Comparison of ENCODE assay signal across 8 mouse cellular contexts in genomic region chr11:102184646-102185495, GRCm38 (mm10). TPM values are rescaled to one million over a fixed set of nuclear protein-coding genes. Genes with fewer than 3 reads are reported as not detected.
A peak's percentile ranks its signal among the peaks of the same experiment; 100 is the strongest.
DNase-seq lines count a peak whose midpoint lies in the region; ATAC-seq and TF ChIP-seq lines count a peak whose summit lies in the region.

Gene Lsm12 (minus strand): TSS chr11:102185296.

- H3K9ac ChIP-seq in forebrain, embryonic 13.5 days: peak within 1 kb of the TSS; percentile 92
- peak within 1 kb of the TSS; percentile 96 for H3K9ac ChIP-seq in liver, postnatal 0 days (replicated peaks)
- H3K9ac ChIP-seq in neural tube, embryonic 14.5 days (replicated peaks; ENCODE audit: low read depth, low read length): peak within 1 kb of the TSS; percentile 90

- H3K27me3 ChIP-seq in E14TG2a.4 (ENCODE audit: insufficient read depth, low read length): 0 out of 2 replicates have a peak, but pooled peaks cover 1% of the 10 kb centered on the region
- no peaks in the 10 kb centered on the region for H3K27me3 ChIP-seq in forebrain, embryonic 13.5 days
- H3K27me3 ChIP-seq in liver, postnatal 0 days (ENCODE audit: insufficient read depth, low read length): no peaks in the 10 kb centered on the region
- no peaks in the 10 kb centered on the region for H3K27me3 ChIP-seq in neural tube, embryonic 14.5 days (ENCODE audit: control insufficient read depth, insufficient read depth, low read length)

- no peak for TF ChIP-seq CTCF in E14TG2a.4 (conservative IDR thresholded peaks at IDR 0.05; ENCODE audit: low read length)
- TF ChIP-seq CTCF in liver, postnatal 0 days (IDR thresholded peaks at IDR 0.05; ENCODE audit: low read depth): no peak

- H3K36me3 ChIP-seq in E14TG2a.4 (ENCODE audit: insufficient read depth, low read length): peaks cover 34% of the 10 kb centered on the region
- peaks cover 26% of the 10 kb centered on the region for H3K36me3 ChIP-seq in forebrain, embryonic 13.5 days (ENCODE audit: poor library complexity, severe bottlenecking)
- H3K36me3 ChIP-seq in liver, postnatal 0 days (replicated peaks; ENCODE audit: insufficient read depth, low read length): peaks cover 14% of the 10 kb centered on the region
- H3K36me3 ChIP-seq in neural tube, embryonic 14.5 days (ENCODE audit: control insufficient read depth, insufficient read depth, low read length): peaks cover 17% of the 10 kb centered on the region

- H3K4me3 ChIP-seq in E14TG2a.4 (replicated peaks; ENCODE audit: low read length): peak within 1 kb of the TSS; percentile 95
- H3K4me3 ChIP-seq in forebrain, embryonic 13.5 days: peak within 1 kb of the TSS; percentile 92
- peak within 1 kb of the TSS; percentile 97 for H3K4me3 ChIP-seq in liver, postnatal 0 days (ENCODE audit: low read depth, low read length)
- H3K4me3 ChIP-seq in neural tube, embryonic 14.5 days (ENCODE audit: low read depth, low read length): peak within 1 kb of the TSS; percentile 78

- H3K9me3 ChIP-seq in E14TG2a.4 (ENCODE audit: low read length): no peaks in the 10 kb centered on the region
- H3K9me3 ChIP-seq in forebrain, embryonic 13.5 days (replicated peaks): no peaks in the 10 kb centered on the region
- no peaks in the 10 kb centered on the region for H3K9me3 ChIP-seq in liver, postnatal 0 days (ENCODE audit: low read length)
- H3K9me3 ChIP-seq in neural tube, embryonic 14.5 days (ENCODE audit: control insufficient read depth, low read length): no peaks in the 10 kb centered on the region

- peak within 1 kb of the TSS; percentile 89 for H3K4me2 ChIP-seq in forebrain, embryonic 13.5 days
- peak within 1 kb of the TSS; percentile 97 for H3K4me2 ChIP-seq in liver, postnatal 0 days (ENCODE audit: low read depth, low read length)
- peak within 1 kb of the TSS; percentile 72 for H3K4me2 ChIP-seq in neural tube, embryonic 14.5 days (ENCODE audit: low read depth, low read length)

- intact Hi-C loops in heart, postnatal 10 days (cut with DNase I): loop anchor here (2.0 kb wide), 1 partner anchor 40 kb away; no protein-coding TSS in a partner anchor

- DNase-seq in c-Kit-positive CD71-positive TER-119-positive erythroid progenitor cells, embryonic 14.5 days (ENCODE audit: low spot score): peak; percentile 94
- DNase-seq in heart, postnatal 10 days: peak; percentile 96 to 98
- DNase-seq in large intestine, adult 2 months (ENCODE audit: low read depth, low spot score): peak; percentile 93
- DNase-seq in liver, postnatal 0 days: peak; percentile 98
- peak; percentile 99 for DNase-seq in testis, postnatal 10 days (ENCODE audit: low spot score)

- ATAC-seq in forebrain, embryonic 13.5 days: peak; percentile 91
- peak; percentile 87 for ATAC-seq in liver, postnatal 0 days
- ATAC-seq in neural tube, embryonic 14.5 days (ENCODE audit: low read depth): peak; percentile 86

- TF ChIP-seq EP300 in liver, postnatal 0 days (IDR thresholded peaks at IDR 0.05; ENCODE audit: low read depth): no peak

- H3K4me1 ChIP-seq in E14TG2a.4 (replicated peaks; ENCODE audit: low read depth, low read length): peaks cover 36% of the 10 kb centered on the region
- peaks cover 24% of the 10 kb centered on the region for H3K4me1 ChIP-seq in forebrain, embryonic 13.5 days
- H3K4me1 ChIP-seq in liver, postnatal 0 days (ENCODE audit: insufficient read depth): peaks cover 15% of the 10 kb centered on the region
- peaks cover 5% of the 10 kb centered on the region for H3K4me1 ChIP-seq in neural tube, embryonic 14.5 days (ENCODE audit: control insufficient read depth, insufficient read depth, low read length)

- H3K27ac ChIP-seq in forebrain, embryonic 13.5 days: peak within 1 kb of the TSS; percentile 96
- H3K27ac ChIP-seq in liver, postnatal 0 days (ENCODE audit: low read depth): peak within 1 kb of the TSS; percentile 96
- peak within 1 kb of the TSS; percentile 96 for H3K27ac ChIP-seq in neural tube, embryonic 14.5 days (ENCODE audit: low read depth, low read length)

- WGBS in forebrain, embryonic 13.5 days: under 1% methylated on average over 69 of the region's 70 CpGs
- under 1% methylated on average over 68 of the region's 70 CpGs for WGBS in large intestine, adult 2 months
- under 1% methylated on average over 62 of the region's 70 CpGs for WGBS in liver, postnatal 0 days (ENCODE audit: insufficient replicate concordance)
- under 1% methylated on average over 69 of the region's 70 CpGs for WGBS in neural tube, embryonic 14.5 days

RNA-seq across cellular contexts. Expression of gene Lsm12, which starts in this region (rescaled TPM):
- 155 and 158 TPM in 2 replicates for polyA plus RNA-seq in forebrain, embryonic 13.5 days (2015; fragmentation: Nextera tagmentation; extraction: Ambion mirVana)
- total RNA-seq in heart, postnatal 10 days (2021): 10 to 100 TPM; 58.5 to 61.4 TPM
- polyA plus RNA-seq in large intestine, adult 2 months (2012; rRNA removed): 33.9 and 45.9 TPM in 2 replicates
- 52.2 and 55.0 TPM in 2 replicates for polyA plus RNA-seq in liver, postnatal 0 days (2015; fragmentation: Nextera tagmentation; extraction: Ambion mirVana)
- 74.4 and 77.5 TPM in 2 replicates for polyA plus RNA-seq in neural tube, embryonic 14.5 days (2014; fragmentation: Nextera tagmentation; extraction: Ambion mirVana)

Comparison
In these comparisons a context has a peak if more than half of its experiments do, and no peak if none do; other contexts are left out.
1. Peak in every context shown above with its lines: DNase-seq, ATAC-seq, H3K4me3 ChIP-seq and H3K27ac ChIP-seq.